Mouse (Mus musculus): ENCODE measurements around the gene Ice1. TPM values are rescaled to one million over a fixed set of nuclear protein-coding genes. Genes with fewer than 3 reads are reported as not detected.

The Ice1 gene
- polyA plus RNA-seq, 1 experiment from 2014 or later, result 59.1 TPM

DNA sequence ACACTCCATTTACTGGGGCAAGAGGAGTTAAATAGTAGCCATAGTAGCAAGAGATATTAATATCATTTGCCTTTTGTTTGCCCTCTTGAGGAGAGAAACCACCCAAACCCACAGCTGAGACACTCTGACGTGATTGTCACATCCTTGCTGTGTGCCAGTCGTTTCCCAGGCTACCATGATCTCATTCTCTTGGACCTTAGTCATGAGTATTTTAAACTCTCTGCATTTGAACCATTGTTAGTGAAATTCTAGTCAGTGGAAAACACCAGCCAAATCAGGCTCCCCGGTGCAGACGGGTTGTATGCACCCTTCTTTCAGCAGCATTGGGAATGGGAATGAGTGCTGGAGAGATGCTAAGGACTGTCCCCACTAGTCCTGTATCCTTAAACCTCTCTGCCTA, 32.6 kb upstream of the Ice1 start:
- Histone ChIP-seq H3K9ac (replicated peaks; ENCODE audit: low read length) (no peak overlapping the region), H3K36me3 (ENCODE audit: control insufficient read depth, insufficient read depth, low read length) (no peaks in the 10 kb centered on the region), H3K27ac (replicated peaks; ENCODE audit: low read depth, low read length) (no peak overlapping the region), H3K9me3 (ENCODE audit: control insufficient read depth, low read length) (no peaks in the 10 kb centered on the region), H3K4me2 (ENCODE audit: low read length) (no peak overlapping the region), H3K27me3 (ENCODE audit: control insufficient read depth, insufficient read depth, low read length) (no peaks in the 10 kb centered on the region), H3K4me3 (replicated peaks; ENCODE audit: low read depth, low read length) (no peak overlapping the region), H3K4me1 (ENCODE audit: control insufficient read depth, insufficient read depth, low read length) (no peaks in the 10 kb centered on the region)
- 56% methylated on average over 4 of the region's 4 CpGs for WGBS
- ATAC-seq (ENCODE audit: low FRiP score, low TSS enrichment) (no peak), DNase-seq (no peak)

DNA sequence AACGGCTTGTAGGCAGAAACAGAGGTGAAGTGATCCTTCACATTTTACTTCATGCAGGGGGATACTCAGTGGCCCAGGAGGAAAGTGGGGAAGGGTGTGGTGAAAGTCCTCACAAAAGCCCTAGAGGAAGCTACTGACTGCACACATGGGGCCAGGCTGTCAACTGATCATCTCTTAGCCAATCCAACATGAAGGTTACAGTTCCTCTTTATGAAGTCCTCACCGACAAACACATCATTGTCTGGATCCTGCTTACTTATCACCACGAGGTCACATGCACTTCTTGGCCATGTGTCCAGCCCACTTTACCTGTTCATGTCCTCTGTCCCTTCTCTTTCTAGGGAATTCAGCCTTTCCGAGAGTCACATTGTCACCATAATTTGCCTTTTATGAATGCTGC, 22.3 kb upstream of the Ice1 start:
- WGBS, result 83% methylated on average over 4 of the region's 4 CpGs
- Histone ChIP-seq H3K9me3 (ENCODE audit: control insufficient read depth, low read length) (no peaks in the 10 kb centered on the region), H3K9ac (replicated peaks; ENCODE audit: low read length) (no peak overlapping the region), H3K27ac (replicated peaks; ENCODE audit: low read depth, low read length) (no peak overlapping the region), H3K36me3 (ENCODE audit: control insufficient read depth, insufficient read depth, low read length) (no peaks in the 10 kb centered on the region), H3K27me3 (ENCODE audit: control insufficient read depth, insufficient read depth, low read length) (no peaks in the 10 kb centered on the region), H3K4me1 (ENCODE audit: control insufficient read depth, insufficient read depth, low read length) (no peaks in the 10 kb centered on the region), H3K4me3 (replicated peaks; ENCODE audit: low read depth, low read length) (no peak overlapping the region), H3K4me2 (ENCODE audit: low read length) (no peak overlapping the region)
- no peak for DNase-seq
- ATAC-seq (ENCODE audit: low FRiP score, low TSS enrichment), result no peak

DNA sequence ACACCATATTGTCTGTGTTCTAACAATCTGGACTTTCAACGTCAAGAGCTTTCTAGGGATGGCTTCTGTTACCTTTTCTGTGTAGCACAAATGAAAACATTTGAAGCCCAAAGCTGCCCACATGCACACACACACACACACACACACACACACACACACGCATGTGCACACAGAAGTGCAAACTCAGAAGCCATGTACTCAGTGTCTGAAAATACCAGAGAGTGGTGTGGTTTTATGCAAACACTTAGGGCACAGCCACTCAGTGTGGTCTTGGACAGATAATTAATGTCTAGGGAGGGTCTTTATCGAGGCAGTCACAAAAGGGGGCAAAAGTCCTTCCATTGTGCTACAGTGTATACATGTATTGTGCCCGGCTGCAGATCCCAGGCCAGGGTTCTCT, 19.3 kb upstream of the Ice1 start:
- no peak overlapping the region for H3K27ac ChIP-seq (replicated peaks; ENCODE audit: low read depth, low read length)
- no peak overlapping the region for H3K4me3 ChIP-seq (replicated peaks; ENCODE audit: low read depth, low read length)
- no peaks in the 10 kb centered on the region for H3K36me3 ChIP-seq (ENCODE audit: control insufficient read depth, insufficient read depth, low read length)
- ATAC-seq (ENCODE audit: low FRiP score, low TSS enrichment) (no peak), DNase-seq (no peak)
- no peaks in the 10 kb centered on the region for H3K27me3 ChIP-seq (ENCODE audit: control insufficient read depth, insufficient read depth, low read length)
- H3K9ac ChIP-seq (replicated peaks; ENCODE audit: low read length), result no peak overlapping the region
- no peaks in the 10 kb centered on the region for H3K4me1 ChIP-seq (ENCODE audit: control insufficient read depth, insufficient read depth, low read length)
- 69% methylated on average over 4 of the region's 4 CpGs for WGBS
- no peak overlapping the region for H3K4me2 ChIP-seq (ENCODE audit: low read length)
- H3K9me3 ChIP-seq (ENCODE audit: control insufficient read depth, low read length), result no peaks in the 10 kb centered on the region

DNA sequence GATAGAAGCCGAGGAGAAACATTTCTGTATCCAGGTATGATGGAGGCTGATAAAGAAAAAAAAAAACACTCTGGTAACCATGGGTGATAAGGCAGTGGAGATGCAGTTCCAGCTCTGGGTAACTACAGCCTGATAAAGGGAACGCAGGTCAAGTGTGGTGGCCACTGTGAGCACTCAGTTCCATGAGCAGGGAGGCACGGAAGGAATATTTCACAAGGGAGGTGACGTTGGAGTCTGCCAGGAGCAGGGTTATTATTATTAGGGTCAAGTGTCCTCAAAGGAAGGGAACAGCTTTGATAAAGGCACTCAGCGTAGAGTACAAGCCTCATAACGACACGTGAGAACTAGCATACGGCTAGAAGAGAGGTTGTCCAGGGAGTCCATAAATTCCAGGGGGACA, 18.9 kb upstream of the Ice1 start:
- ATAC-seq (ENCODE audit: low FRiP score, low TSS enrichment) (no peak), DNase-seq (no peak)
- Histone ChIP-seq H3K4me1 (ENCODE audit: control insufficient read depth, insufficient read depth, low read length) (no peaks in the 10 kb centered on the region), H3K4me3 (replicated peaks; ENCODE audit: low read depth, low read length) (no peak overlapping the region), H3K4me2 (ENCODE audit: low read length) (no peak overlapping the region), H3K9me3 (ENCODE audit: control insufficient read depth, low read length) (no peaks in the 10 kb centered on the region), H3K36me3 (ENCODE audit: control insufficient read depth, insufficient read depth, low read length) (no peaks in the 10 kb centered on the region), H3K27ac (replicated peaks; ENCODE audit: low read depth, low read length) (no peak overlapping the region), H3K9ac (replicated peaks; ENCODE audit: low read length) (no peak overlapping the region), H3K27me3 (ENCODE audit: control insufficient read depth, insufficient read depth, low read length) (no peaks in the 10 kb centered on the region)
- 81% methylated on average over 8 of the region's 8 CpGs for WGBS

GRCm38 (mm10) chr13:70655570-70655969, 18.1 kb upstream of the Ice1 start:
- ATAC-seq (ENCODE audit: low FRiP score, low TSS enrichment) (no peak), DNase-seq (no peak)
- no peak overlapping the region for H3K4me3 ChIP-seq (replicated peaks; ENCODE audit: low read depth, low read length)
- no peak overlapping the region for H3K4me2 ChIP-seq (ENCODE audit: low read length)
- H3K9me3 ChIP-seq (ENCODE audit: control insufficient read depth, low read length), result no peaks in the 10 kb centered on the region
- 83% methylated on average over 12 of the region's 12 CpGs for WGBS
- H3K4me1 ChIP-seq (ENCODE audit: control insufficient read depth, insufficient read depth, low read length), result no peaks in the 10 kb centered on the region
- no peak overlapping the region for H3K9ac ChIP-seq (replicated peaks; ENCODE audit: low read length)
- no peak overlapping the region for H3K27ac ChIP-seq (replicated peaks; ENCODE audit: low read depth, low read length)
- no peaks in the 10 kb centered on the region for H3K36me3 ChIP-seq (ENCODE audit: control insufficient read depth, insufficient read depth, low read length)
- H3K27me3 ChIP-seq (ENCODE audit: control insufficient read depth, insufficient read depth, low read length), result no peaks in the 10 kb centered on the region

DNA sequence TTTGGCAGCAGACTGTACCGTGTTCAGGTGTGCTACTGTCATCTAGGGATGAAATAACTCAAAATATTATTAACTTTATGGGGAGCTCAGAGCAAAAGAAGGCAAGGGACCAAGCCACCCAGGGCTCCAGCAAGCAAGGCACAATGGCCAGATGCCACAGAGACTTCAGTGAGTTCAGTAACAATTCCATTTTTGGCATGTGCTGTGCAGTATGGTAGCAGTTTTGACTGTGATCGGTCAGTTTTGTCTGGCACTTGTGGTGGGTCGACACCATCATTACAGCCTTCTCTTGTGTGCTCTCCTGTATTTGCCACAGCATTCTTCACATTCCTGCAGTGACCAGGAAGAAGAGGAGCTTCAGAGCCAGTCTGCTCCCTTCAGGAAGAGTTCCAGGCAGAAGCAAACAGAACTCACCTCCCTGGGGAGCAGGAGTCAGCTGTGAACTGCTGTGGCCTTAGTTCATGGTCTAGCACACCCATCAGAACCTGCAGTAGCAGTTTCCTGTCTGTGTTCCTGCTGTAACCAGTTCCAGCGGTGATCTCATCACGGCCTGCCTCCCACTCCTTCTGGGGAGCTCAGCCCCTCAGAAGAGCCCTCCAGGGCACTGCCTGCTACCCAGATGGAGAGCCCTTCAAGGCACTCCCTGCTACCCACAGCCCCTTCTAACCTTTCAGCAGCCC, 16.8 kb upstream of the Ice1 start:
- WGBS, result 79% methylated on average over 5 of the region's 5 CpGs

GRCm38 (mm10) chr13:70653457-70653856, 16.0 kb upstream of the Ice1 start:
- ATAC-seq (ENCODE audit: low FRiP score, low TSS enrichment), result no peak
- Histone ChIP-seq H3K27ac (replicated peaks; ENCODE audit: low read depth, low read length) (no peak overlapping the region), H3K4me1 (ENCODE audit: control insufficient read depth, insufficient read depth, low read length) (no peaks in the 10 kb centered on the region), H3K9ac (replicated peaks; ENCODE audit: low read length) (no peak overlapping the region), H3K4me3 (replicated peaks; ENCODE audit: low read depth, low read length) (no peak overlapping the region), H3K9me3 (ENCODE audit: control insufficient read depth, low read length) (no peaks in the 10 kb centered on the region), H3K36me3 (ENCODE audit: control insufficient read depth, insufficient read depth, low read length) (no peaks in the 10 kb centered on the region), H3K27me3 (ENCODE audit: control insufficient read depth, insufficient read depth, low read length) (no peaks in the 10 kb centered on the region), H3K4me2 (ENCODE audit: low read length) (no peak overlapping the region)
- 87% methylated on average over 2 of the region's 2 CpGs for WGBS
- no peak for DNase-seq

More for the DNA sequence above, 16.8 kb upstream of the Ice1 start:
- no peak for DNase-seq
- Histone ChIP-seq H3K9ac (replicated peaks; ENCODE audit: low read length) (no peak overlapping the region), H3K36me3 (ENCODE audit: control insufficient read depth, insufficient read depth, low read length) (no peaks in the 10 kb centered on the region), H3K27me3 (ENCODE audit: control insufficient read depth, insufficient read depth, low read length) (no peaks in the 10 kb centered on the region), H3K4me2 (ENCODE audit: low read length) (no peak overlapping the region), H3K27ac (replicated peaks; ENCODE audit: low read depth, low read length) (no peak overlapping the region), H3K4me1 (ENCODE audit: control insufficient read depth, insufficient read depth, low read length) (no peaks in the 10 kb centered on the region), H3K9me3 (ENCODE audit: control insufficient read depth, low read length) (no peaks in the 10 kb centered on the region), H3K4me3 (replicated peaks; ENCODE audit: low read depth, low read length) (no peak overlapping the region)
- no peak for ATAC-seq (ENCODE audit: low FRiP score, low TSS enrichment)

GRCm38 (mm10) chr13:70650011-70650436, 12.6 kb upstream of the Ice1 start:
- no peak overlapping the region for H3K9ac ChIP-seq (replicated peaks; ENCODE audit: low read length)
- DNase-seq (no peak), ATAC-seq (ENCODE audit: low FRiP score, low TSS enrichment) (no peak)
- no peak overlapping the region for H3K4me3 ChIP-seq (replicated peaks; ENCODE audit: low read depth, low read length)
- H3K9me3 ChIP-seq (ENCODE audit: control insufficient read depth, low read length), result no peaks in the 10 kb centered on the region
- H3K27ac ChIP-seq (replicated peaks; ENCODE audit: low read depth, low read length), result no peak overlapping the region
- no peaks in the 10 kb centered on the region for H3K27me3 ChIP-seq (ENCODE audit: control insufficient read depth, insufficient read depth, low read length)
- H3K4me2 ChIP-seq (ENCODE audit: low read length), result no peak overlapping the region
- H3K4me1 ChIP-seq (ENCODE audit: control insufficient read depth, insufficient read depth, low read length), result no peaks in the 10 kb centered on the region
- 75% methylated on average over 3 of the region's 3 CpGs for WGBS
- no peaks in the 10 kb centered on the region for H3K36me3 ChIP-seq (ENCODE audit: control insufficient read depth, insufficient read depth, low read length)

GRCm38 (mm10) chr13:70645968-70646505, 8.6 kb upstream of the Ice1 start:
- no peaks in the 10 kb centered on the region for H3K9me3 ChIP-seq (ENCODE audit: control insufficient read depth, low read length)
- H3K9ac ChIP-seq (replicated peaks; ENCODE audit: low read length), result no peak overlapping the region
- no peaks in the 10 kb centered on the region for H3K36me3 ChIP-seq (ENCODE audit: control insufficient read depth, insufficient read depth, low read length)
- H3K4me3 ChIP-seq (replicated peaks; ENCODE audit: low read depth, low read length), result no peak overlapping the region
- peak; percentile 25 for DNase-seq
- WGBS, result 69% methylated on average over 10 of the region's 10 CpGs
- H3K4me2 ChIP-seq (ENCODE audit: low read length), result no peak overlapping the region
- no peak for ATAC-seq (ENCODE audit: low FRiP score, low TSS enrichment)
- H3K27me3 ChIP-seq (ENCODE audit: control insufficient read depth, insufficient read depth, low read length), result no peaks in the 10 kb centered on the region
- no peaks in the 10 kb centered on the region for H3K4me1 ChIP-seq (ENCODE audit: control insufficient read depth, insufficient read depth, low read length)
- H3K27ac ChIP-seq (replicated peaks; ENCODE audit: low read depth, low read length), result no peak overlapping the region

Measured in midbrain, embryonic 14.5 days (tissue).